Mouse (Mus musculus) lung, postnatal 0 days (tissue): ENCODE measurements around the gene Zrsr2.

Source experiments
- CTCF ChIP-seq: IDR thresholded peaks from 2 replicates; pipeline ENCODE4 v1.5.1; 2016; ENCODE audit warnings: antibody characterized with exemption, mild to moderate bottlenecking
- EP300 ChIP-seq: IDR thresholded peaks from 2 replicates; pipeline ENCODE4 v1.6.1; 2016; ENCODE audit warnings: antibody characterized with exemption, mild to moderate bottlenecking, control low read depth

GRCm38 (mm10) chrX:163906861-163907260 is 51.6 kb downstream of the Zrsr2 start:
- TF ChIP-seq CTCF = no peak
- no peak for TF ChIP-seq EP300
